ENCODE assay signal across 26 mouse cellular contexts in genomic region chr6:127661717-127662292, GRCm38 (mm10).
DNase-seq lines count a peak whose midpoint lies in the region; ATAC-seq and TF ChIP-seq lines count a peak whose summit lies in the region.
"Had no signal": no experiment of that assay in that cellular context is flagged by ENCODE, and none has a peak within 500 bp of the region (broad histone marks: within the 10 kb centered on the region; RNA-seq: fewer than 3 reads in every experiment).

No protein-coding gene starts in this region.

- H3K4me1 ChIP-seq in embryonic facial prominence, embryonic 13.5 days: peaks cover 18% of the 10 kb centered on the region; the same call in 1 of the 2 replicates
- no peaks in the 10 kb centered on the region for H3K4me1 ChIP-seq in embryonic facial prominence, embryonic 10.5 days
- no peaks in the 10 kb centered on the region for H3K4me1 ChIP-seq in hindbrain, postnatal 0 days (ENCODE audit: insufficient read depth, low read length)
- H3K4me1 ChIP-seq: kidney, embryonic 15.5 days; liver, embryonic 12.5 days; stomach, embryonic 15.5 days had no signal

- H3K9me3 ChIP-seq in embryonic facial prominence, embryonic 13.5 days: no peaks in the 10 kb centered on the region
- no peaks in the 10 kb centered on the region for H3K9me3 ChIP-seq in embryonic facial prominence, embryonic 10.5 days
- no peaks in the 10 kb centered on the region for H3K9me3 ChIP-seq in hindbrain, postnatal 0 days (ENCODE audit: low read length)
- H3K9me3 ChIP-seq: forebrain, embryonic 15.5 days; kidney, embryonic 15.5 days; limb, embryonic 13.5 days; liver, embryonic 12.5 days; neural tube, embryonic 15.5 days; stomach, embryonic 15.5 days had no signal

- no peaks in the 10 kb centered on the region for H3K27me3 ChIP-seq in embryonic facial prominence, embryonic 13.5 days
- H3K27me3 ChIP-seq in embryonic facial prominence, embryonic 10.5 days (replicated peaks; ENCODE audit: low read depth, poor library complexity, severe bottlenecking): no peaks in the 10 kb centered on the region
- no peaks in the 10 kb centered on the region for H3K27me3 ChIP-seq in hindbrain, postnatal 0 days (ENCODE audit: insufficient read depth, low read length)
- H3K27me3 ChIP-seq: forebrain, embryonic 15.5 days; kidney, embryonic 15.5 days; liver, embryonic 12.5 days; neural tube, embryonic 15.5 days; stomach, embryonic 15.5 days had no signal

- no peaks in the 10 kb centered on the region for H3K36me3 ChIP-seq in embryonic facial prominence, embryonic 13.5 days
- no peaks in the 10 kb centered on the region for H3K36me3 ChIP-seq in embryonic facial prominence, embryonic 10.5 days (replicated peaks)
- H3K36me3 ChIP-seq in hindbrain, postnatal 0 days (ENCODE audit: insufficient read depth, low read length): no peaks in the 10 kb centered on the region
- H3K36me3 ChIP-seq: forebrain, embryonic 15.5 days; kidney, embryonic 15.5 days; limb, embryonic 13.5 days; neural tube, embryonic 15.5 days; stomach, embryonic 15.5 days had no signal

- no peak overlapping the region for H3K4me2 ChIP-seq in embryonic facial prominence, embryonic 13.5 days
- no peak overlapping the region for H3K4me2 ChIP-seq in hindbrain, postnatal 0 days (ENCODE audit: low read depth, low read length)
- H3K4me2 ChIP-seq: forebrain, embryonic 15.5 days; heart, embryonic 11.5 days; kidney, embryonic 15.5 days; limb, embryonic 13.5 days; liver, embryonic 12.5 days; midbrain, embryonic 11.5 days; neural tube, embryonic 15.5 days; stomach, embryonic 15.5 days had no signal

- H3K27ac ChIP-seq in embryonic facial prominence, embryonic 13.5 days: peak overlapping the region; percentile 33; the same call in 1 of the 2 replicates
- H3K27ac ChIP-seq in embryonic facial prominence, embryonic 10.5 days (replicated peaks): no peak overlapping the region
- H3K27ac ChIP-seq in hindbrain, postnatal 0 days: no peak overlapping the region
- H3K27ac ChIP-seq: forebrain, embryonic 15.5 days; kidney, embryonic 15.5 days; limb, embryonic 13.5 days; liver, embryonic 12.5 days; neural tube, embryonic 15.5 days; stomach, embryonic 15.5 days had no signal

- WGBS in embryonic facial prominence, embryonic 13.5 days: 61% methylated on average over 7 of the region's 7 CpGs
- 89% methylated on average over 7 of the region's 7 CpGs for WGBS in embryonic facial prominence, embryonic 10.5 days
- WGBS in hindbrain, postnatal 0 days: 79% methylated on average over 7 of the region's 7 CpGs

- no peak overlapping the region for H3K9ac ChIP-seq in embryonic facial prominence, embryonic 13.5 days
- H3K9ac ChIP-seq in hindbrain, postnatal 0 days (replicated peaks; ENCODE audit: low read length): no peak overlapping the region
- H3K9ac ChIP-seq: forebrain, embryonic 15.5 days; kidney, embryonic 15.5 days; limb, embryonic 13.5 days; liver, embryonic 12.5 days; neural tube, embryonic 15.5 days; stomach, embryonic 15.5 days had no signal

- ATAC-seq in embryonic facial prominence, embryonic 13.5 days (ENCODE audit: insufficient number of reproducible peaks, insufficient read depth, low FRiP score, low TSS enrichment, low read depth): no peak
- no peak for ATAC-seq in hindbrain, postnatal 0 days
- ATAC-seq: forebrain, embryonic 15.5 days; intestine, postnatal 0 days; liver, embryonic 12.5 days had no signal

- no peak for DNase-seq in embryonic facial prominence, embryonic 10.5 days (ENCODE audit: low spot score)
- DNase-seq in right cerebral cortex, adult 2 months (ENCODE audit: low spot score in 2 of 2): peak; percentile 28 to 38
- no peak for DNase-seq in right cerebral cortex, postnatal 25 days
- peak; percentile 19 to 60 for DNase-seq in frontal cortex, postnatal 36 days (ENCODE audit: low spot score in 2 of 2)
- DNase-seq in hindbrain, postnatal 0 days (ENCODE audit: low spot score): no peak
- DNase-seq in neural tube, embryonic 10.5 days (ENCODE audit: extremely low spot score, low spot score): no peak
- DNase-seq: adrenal gland, postnatal 25 days; cerebellum, adult 11 months; cerebellum, adult 9-11 months; heart, adult 11 months; heart, postnatal 10 days; kidney, postnatal 36 days; lung, adult 18-20 months; lung, postnatal 10 days; thymus, adult 18-20 months; thymus, postnatal 36 days had no signal

- no peak for TF ChIP-seq CTCF in hindbrain, postnatal 0 days (IDR thresholded peaks at IDR 0.05; ENCODE audit: low read depth)

- no peak overlapping the region for H3K4me3 ChIP-seq in embryonic facial prominence, embryonic 13.5 days
- H3K4me3 ChIP-seq in embryonic facial prominence, embryonic 10.5 days: no peak overlapping the region
- no peak overlapping the region for H3K4me3 ChIP-seq in hindbrain, postnatal 0 days (ENCODE audit: low read length)
- H3K4me3 ChIP-seq: forebrain, embryonic 15.5 days; kidney, embryonic 15.5 days; limb, embryonic 13.5 days; liver, embryonic 12.5 days; neural tube, embryonic 15.5 days; stomach, embryonic 15.5 days had no signal

Comparison
In these comparisons a context has a peak if more than half of its experiments do, and no peak if none do; other contexts are left out.
1. DNase-seq: peak in right cerebral cortex, adult 2 months (2 of 2) and frontal cortex, postnatal 36 days (2 of 2); none in embryonic facial prominence, embryonic 10.5 days (single experiment), right cerebral cortex, postnatal 25 days (single experiment), hindbrain, postnatal 0 days (single experiment) and neural tube, embryonic 10.5 days (single experiment).